Mouse (Mus musculus): ENCODE data around the gene Mrps16.

The Mrps16 gene

DNA sequence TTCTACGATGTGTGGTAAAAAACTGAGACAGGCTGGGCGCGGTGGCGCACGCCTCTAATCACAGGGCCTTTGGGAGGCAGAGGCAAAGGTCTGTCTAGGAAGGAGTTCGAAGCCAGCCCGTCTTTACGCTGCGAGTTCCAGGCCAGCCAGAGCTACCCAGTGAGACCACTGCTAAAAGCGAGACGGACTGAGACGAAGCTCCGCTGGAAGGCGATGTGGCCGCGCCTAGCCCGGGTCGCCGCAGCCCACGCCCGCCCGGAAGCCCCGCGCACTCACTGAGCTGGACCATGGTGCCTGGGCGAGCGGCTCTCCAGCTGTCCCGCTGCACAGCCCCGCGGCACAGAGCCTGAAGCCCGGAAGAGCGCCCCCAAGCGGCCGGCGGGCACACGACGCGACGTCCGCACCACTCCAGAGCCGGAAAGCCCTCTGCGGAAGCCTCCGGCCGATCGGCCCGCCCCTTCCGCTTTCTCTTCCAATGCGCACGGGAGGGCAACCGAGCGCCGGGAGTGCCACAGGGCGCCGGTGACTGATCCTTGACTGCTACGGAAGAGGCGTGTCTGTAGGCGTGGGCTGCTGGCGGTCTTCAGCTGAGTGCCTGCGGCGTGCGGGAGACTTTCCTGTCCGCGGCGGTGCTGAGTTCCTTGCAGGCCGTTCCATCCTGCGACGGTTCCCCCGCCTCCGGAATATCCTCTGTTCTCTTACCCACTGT is at the start of gene Mrps16:
TSS of gene Mrps16 (minus strand) at position 430 of the 709 bp plus-strand sequence.
- peak; percentile 93 for DNase-seq (ENCODE audit: low read depth, low spot score)

DNA sequence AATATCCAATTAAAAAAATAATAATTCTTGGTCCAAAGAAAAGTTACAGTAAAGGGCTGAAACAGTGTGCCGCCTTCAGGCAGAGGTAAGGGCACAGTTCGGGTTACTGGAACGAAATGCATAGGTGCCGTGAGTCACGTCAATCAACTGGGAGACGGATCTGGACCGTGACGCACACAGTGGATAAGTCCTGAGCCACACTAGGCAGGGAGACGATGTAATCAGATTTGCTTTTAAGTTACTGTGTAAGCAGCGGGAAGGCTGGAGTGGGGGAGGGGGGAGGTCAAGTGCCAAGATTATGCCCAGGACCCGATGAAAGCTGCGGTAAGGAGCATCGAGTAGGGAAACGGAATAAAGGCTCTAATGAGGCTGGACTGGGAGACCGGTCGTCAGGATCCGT is 48.8 kb upstream of the Mrps16 start:
- peak; percentile 72 for DNase-seq (ENCODE audit: low read depth, low spot score)

DNA sequence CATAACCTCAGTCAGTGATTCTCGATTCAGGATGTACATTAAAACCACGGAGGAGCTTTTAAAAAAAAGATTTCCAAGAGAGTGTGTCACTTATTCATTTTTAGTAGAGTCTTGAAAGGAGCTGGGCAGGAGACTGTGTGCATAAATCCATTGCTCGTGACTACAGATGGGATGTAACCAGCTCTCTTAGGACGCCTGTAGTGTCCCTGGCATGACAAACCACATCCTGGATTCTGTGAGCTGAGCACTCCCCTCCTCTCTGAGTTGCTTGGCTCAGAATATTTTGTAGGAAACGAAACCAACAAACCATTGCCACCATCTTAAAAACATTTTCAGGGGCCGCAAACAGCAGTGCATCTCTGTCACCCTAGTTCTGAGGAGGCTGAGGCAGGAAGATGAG is 43.5 kb upstream of the Mrps16 start:
- DNase-seq (ENCODE audit: low read depth, low spot score): no peak

DNA sequence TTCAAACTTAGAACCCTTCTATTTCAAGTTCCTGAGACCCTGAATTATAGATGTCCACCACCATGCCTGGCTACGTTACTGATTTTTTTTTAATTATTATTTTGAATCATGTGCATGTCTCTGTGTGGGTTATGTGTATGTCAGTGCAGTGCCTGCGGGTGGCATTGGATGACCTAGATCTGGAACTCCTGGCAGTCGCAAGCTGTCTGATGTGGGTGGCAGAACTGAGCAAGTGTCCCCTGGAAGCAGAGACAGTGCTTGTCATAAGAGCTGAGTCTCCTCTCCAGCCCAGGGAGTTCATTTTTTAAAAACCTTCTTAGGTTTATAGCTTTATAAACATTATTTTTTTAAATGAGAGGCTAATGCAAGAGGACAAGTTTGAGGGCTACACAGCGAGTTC is 39.0 kb upstream of the Mrps16 start:
- DNase-seq (ENCODE audit: low read depth, low spot score): no peak

DNA sequence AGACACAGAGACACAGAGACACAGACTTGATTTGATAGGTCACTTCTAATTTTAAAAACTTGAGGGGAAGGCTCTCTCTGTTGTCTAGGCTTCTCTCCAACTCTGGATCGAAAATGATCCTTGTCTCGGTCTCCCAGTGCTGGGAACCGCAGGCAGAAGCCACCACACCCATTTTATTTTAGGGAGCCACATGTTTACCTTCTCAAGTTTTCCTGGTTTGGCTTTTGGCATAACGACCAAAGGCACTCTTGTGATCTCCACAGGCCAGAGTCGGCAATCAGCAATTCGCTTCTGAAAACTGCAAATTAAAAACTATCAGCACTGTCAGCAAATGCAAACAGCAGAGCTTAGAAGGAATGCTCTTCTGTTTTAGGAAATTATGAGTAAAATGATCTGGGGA is 38.3 kb upstream of the Mrps16 start:
- no peak for DNase-seq (ENCODE audit: low read depth, low spot score)

DNA sequence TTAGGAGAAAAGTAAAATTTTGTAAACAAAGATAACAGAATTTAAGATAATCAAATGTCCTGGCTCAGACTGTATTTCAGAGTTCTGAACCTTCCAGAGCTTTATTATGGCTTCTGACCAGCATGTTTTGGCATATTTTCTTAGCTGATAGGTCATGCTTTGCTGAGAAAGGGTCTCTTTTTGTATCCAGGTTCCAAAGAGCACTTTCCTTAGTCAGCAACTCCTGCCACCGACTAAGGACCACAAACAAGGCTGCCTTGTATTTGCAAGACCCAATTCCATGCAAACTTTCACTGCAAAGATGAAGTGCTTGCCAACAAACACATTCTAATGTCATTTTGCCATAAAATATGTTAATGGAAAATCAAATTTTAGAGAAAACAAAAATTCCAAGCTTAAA is 36.4 kb upstream of the Mrps16 start:
- no peak for DNase-seq (ENCODE audit: low read depth, low spot score)

DNA sequence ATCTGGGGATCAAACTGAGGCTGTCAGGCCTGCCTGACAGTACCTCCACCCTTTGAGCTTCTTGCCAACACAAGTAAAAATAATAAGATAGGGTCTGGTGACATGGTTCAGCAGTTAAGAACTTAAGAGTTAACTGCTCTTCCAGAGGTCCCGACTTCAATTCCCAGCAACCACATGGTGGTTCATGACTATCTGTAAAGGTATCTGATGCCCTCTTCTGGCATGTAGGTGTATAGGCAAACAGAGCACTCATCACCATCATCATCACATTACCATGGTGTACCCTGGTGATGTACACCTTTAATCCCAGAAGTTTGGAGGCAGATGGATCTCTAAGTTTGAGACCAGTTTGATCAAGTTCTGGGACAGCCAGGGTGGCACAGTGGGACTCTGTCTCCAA is 35.2 kb upstream of the Mrps16 start:
- DNase-seq (ENCODE audit: low read depth, low spot score): no peak

DNA sequence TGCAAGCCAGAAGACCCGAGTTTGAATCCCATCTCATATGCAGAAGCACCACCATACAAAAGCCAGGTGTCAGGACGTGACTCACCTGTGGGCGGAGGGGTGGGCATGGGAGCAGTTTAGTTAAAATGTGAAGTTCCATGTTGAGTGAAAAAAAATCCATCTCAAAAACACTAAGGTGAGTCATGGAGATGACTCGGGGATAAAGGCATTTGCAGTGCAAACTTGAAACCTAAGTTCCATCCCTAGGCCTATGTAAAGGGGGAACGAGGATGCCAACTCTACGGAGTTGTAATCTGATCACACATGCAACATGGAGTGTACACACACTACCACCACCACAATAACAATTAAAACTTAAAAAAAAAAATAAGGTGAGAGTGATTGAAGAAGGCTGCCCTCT is 29.6 kb upstream of the Mrps16 start:
- no peak for DNase-seq (ENCODE audit: low read depth, low spot score)

DNA sequence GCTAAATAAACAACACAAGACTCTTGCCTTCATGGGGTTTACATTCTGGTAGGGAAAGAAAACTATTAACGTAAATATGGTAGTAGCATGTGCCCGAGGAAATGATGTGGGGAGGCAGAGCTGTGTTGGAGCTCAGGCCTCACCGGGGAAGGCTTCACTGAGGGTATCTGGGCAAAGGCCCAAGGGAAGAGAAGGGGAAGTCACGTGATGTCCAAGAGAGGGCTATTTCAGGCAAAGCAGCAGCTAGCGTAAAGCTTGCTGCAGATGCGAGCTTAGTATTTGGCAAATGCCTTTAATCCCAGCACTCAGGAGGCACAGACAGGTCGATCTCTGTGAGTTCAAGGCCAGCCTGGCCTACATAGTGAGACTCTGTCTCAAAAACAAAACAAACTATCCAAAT is 28.8 kb upstream of the Mrps16 start:
- no peak for DNase-seq (ENCODE audit: low read depth, low spot score)

DNA sequence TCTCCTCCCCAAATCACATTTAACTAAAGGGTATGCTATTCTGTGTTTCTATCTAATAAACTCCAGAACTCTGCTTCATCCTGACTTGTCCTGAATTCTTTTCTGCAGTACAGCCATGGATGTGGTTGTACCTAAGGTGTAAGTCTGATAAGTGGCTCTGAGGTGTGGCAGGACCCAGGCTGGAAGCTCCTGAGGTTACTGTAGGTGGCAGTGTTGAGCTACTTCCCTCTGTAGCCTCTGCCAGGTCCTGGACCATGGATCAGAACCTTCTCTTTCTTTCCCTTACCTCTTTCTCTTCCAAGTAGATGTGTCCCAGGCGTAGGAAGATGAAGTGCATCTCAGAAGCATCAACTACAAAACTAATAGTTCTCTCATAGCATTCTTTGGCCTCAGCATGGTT is 6.6 kb upstream of the Mrps16 start:
- peak; percentile 41 for DNase-seq (ENCODE audit: low read depth, low spot score)

DNA sequence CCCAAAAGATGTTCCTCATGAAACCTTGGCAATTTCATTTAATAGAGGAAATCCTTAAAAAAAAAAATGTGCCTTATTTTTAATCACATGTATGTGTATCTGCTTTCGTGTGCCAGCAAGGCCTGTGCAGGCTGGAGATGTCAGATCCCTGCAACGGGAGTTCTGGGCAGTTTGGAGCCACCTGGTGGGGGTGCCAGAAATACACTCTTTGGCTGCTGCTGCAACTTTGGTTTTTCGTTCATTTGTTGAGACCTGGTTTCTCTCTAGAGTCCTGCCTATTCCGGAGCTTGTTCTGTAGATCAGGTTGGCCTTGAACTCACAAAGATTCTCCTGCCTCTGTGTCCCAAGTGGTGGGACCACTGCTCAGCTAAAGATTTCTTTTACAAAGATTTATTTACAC is 5.4 kb upstream of the Mrps16 start:
- DNase-seq (ENCODE audit: low read depth, low spot score): no peak

DNA sequence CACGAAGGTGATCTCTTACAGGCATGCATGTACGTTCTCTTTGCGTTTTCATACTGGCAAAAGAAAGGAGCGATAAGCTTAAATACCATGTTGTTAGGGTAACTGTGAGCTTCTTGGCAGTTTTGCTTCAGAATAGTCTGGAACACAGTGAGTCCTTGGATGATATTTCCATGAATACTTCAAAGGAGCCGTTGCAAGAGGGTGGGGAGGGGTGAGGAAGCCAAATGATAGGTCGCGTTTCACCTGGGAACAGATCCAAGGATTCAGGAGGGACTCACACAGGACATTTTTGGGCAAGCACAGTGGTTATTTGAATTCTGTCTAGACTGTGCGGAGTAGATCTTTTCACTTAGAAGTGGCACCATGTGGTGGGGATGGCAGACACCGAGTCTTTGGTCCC is 3.8 kb upstream of the Mrps16 start:
- DNase-seq (ENCODE audit: low read depth, low spot score): no peak

DNA sequence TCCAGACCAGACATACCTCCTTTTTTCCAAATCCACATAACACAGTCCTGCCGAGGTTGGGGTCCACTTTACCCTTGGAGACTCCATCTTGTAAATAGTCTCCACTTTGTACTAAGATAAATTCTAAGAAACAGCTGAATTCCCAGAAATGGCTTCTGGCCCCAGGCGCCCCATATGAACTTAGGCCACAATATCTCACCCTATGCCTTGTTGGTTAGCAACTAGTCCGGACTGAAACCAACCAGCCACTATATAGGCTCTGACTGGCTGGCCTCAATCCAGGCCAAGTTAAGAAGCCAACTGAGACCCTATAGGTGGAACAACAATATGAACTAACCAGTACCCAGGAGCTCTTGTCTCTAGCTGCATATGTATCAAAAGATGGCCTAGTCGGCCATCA is 1.1 kb downstream of the Mrps16 start:
- DNase-seq (ENCODE audit: low read depth, low spot score): no peak

DNA sequence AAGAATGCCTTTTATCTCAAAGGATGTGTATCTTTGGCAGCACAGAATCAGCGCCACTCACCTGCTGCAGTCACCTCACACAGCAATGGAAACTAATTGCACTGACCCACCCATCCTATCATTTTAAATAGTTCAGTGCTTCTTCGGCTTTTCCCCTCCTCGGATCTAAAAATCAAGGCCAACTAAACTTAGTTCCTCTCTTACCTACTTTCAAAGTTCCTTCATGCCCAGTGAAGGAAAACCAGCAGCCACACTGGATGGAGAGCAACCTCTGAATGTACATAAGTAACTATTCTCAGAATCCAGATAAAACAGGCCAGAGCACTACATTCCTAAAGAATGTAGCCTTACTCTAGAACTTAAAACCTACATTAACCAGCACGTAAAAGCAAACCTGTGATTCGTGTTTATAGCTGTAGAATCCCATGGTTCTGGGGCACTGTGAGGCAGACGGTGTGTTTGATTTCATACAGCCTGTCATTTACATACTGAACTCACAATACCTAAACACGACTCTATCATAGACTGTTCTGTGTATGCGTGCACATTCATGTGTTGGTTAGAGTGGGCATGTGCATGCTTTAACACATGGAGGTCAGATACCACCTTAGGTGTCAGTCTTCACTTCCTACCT is 3.9 kb downstream of the Mrps16 start:
- DNase-seq (ENCODE audit: low read depth, low spot score): no peak

DNA sequence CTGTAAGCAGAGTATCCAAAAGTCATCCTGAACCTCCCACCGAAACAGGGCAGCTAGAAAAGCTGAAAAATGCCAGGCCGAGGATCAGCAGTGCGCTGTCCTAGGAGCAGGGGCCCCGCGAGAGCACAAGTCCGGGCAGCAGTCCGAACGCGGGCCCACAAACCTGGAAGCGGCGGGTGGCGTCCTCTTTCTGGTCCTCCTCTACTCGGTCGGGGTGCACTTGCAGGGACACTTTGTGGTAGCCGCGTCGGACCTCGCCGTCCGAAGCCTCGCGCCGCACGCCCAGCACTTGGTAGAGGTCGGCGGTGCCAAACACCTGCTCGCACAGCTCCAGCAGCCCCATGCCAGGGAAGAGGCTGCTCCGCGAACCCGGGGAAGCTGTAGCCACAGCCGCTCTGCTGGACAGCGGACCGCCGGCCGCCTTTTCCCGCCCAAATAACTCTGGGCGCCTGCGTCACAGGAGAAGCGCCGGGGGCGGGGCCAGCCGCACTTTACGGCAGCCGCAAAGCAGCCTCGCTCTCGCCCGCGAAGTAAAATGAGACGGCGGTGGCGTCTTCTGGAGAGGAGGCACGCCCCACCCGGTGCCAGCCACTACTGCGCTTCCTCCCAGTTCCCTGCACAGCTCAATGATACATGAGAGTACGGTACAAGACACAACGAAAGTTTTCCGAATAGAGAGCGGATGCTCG is 4.8 kb downstream of the Mrps16 start, which contains the start of gene Dnajc9:
TSS of gene Dnajc9 (minus strand) at position 470 of the 689 bp plus-strand sequence.
- peak; percentile 78 for DNase-seq (ENCODE audit: low read depth, low spot score)

DNA sequence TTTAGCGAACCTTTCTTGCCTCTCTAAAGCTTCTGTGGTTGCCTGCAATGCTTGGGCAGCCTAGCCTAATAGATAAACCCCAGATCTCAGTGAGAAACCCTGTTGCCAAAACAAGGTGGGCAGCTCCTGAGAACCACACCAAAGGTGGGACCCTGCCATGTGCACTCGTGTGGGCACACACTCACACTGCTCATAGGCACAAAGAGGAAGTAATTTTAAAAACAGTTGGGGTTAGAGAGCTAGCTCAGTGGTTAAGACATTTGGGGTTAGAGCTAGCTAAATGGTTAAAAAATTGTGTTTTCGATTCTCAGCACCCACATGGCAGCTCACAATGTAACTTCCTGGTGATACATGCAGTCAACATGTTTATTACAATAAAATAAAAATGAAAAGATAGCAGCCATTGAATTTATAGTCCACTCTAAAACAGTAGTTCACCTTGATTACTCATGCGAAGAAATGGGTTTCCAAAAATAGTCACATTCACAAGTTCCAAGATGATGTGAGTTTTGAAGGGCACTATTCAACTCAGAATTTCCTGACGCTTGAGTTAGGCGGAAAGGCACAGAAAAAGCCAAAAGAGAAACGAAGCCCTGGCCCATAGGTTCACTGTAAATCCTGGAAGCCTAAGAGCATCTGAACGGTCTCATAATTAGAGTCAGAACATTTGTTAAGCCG is 13.5 kb downstream of the Mrps16 start:
- no peak for DNase-seq (ENCODE audit: low read depth, low spot score)

DNA sequence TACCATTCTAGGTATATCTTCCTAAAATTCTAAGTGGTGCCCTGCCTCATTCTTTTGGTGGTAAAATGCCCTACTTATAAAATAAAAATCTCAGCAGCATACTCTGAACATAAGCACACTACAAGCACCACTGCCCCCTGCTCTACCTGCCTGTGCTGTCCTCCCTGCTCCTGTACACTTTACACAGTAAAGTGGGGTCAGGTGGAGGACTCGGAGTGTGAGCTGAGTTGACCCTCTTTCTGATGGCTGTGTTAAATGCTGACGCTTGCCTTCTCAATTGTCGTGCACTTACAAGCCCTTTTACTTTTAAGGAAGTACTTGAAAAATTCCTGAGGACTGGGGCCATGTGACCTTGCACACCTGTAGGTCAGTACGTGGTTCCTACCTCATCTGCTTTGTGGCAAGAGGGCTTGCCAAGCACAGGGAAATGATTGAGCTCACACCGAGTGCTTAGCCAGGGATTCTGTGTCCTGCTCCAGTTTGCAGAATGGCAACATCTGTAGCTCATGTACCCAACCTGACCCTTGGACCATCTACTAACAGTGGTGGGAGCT is 14.3 kb downstream of the Mrps16 start:
- DNase-seq (ENCODE audit: low read depth, low spot score): no peak

DNA sequence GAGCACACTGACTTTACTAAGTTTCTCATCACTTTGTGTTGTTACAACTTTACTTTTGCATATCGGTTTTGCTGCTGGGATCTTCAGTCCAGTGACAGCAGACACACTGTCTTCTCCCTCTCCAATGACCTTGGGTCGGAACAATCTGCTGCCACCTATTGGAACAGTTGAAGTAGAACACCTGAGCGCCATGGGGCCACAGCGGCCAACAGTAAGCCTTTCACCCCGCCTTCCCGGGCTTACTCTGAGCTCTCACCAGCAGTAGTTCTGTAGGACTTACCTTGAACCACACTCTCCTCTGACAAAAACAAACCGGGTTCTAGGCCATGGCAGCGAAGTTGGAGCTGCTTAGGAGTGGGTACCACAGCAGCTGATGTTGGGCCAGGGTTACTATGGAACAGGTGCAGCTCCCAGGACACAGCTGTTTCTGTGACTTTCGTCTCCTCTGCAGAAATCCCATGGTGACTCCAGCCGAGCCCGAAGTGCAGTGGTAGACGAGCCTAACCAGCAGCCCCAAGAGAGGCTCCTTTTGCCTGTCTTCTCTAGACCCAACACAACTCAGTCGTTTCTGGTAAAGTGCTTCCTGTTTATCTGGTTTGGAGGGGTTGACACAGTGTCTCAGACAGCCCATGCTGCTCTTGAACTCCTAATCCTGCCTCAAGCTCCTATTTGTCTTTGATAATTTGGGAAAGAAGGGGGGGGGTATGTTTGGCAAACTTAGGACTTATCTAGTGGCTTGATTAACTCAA is 14.9 kb downstream of the Mrps16 start:
- peak; percentile 49 for DNase-seq (ENCODE audit: low read depth, low spot score)

DNA sequence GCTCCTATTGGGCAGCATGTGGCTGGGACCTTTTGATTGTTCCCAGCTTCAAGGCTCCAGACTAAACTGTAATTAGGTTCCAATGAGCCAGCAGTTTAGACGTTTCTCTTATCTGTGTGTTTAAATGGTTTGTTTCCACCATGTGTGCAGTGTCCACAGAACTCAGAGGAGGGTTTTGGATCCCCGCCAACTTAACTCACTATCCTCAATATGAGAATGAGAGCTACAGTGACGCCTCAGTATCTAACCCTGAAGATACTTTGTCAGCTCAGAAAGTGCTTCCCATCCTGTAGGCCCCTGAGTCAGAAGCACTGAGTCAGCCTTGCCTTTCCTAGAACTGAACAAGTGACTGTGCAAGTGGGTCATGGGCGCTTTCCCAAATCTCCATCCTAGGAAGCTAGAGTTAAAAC is 16.3 kb downstream of the Mrps16 start:
- no peak for DNase-seq (ENCODE audit: low read depth, low spot score)

DNA sequence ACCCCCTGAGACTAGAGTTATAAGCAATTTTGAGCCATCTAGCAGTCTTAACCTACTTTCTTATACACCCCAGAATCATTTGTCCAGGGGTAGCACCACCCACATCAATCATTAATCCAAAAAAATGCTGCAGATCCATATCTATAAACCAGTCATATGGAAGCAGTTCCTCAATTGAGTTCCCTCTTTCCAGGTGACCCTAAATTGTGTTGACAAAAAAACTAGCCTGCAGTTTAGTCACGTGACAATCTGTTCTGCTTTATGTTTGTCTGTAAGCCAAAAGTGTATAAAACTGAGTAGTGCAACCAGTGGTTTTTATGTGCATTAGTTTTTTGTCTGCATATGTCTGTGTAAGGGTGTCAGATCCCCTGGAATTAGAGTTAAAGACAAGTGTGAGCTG is 21.6 kb downstream of the Mrps16 start:
- DNase-seq (ENCODE audit: low read depth, low spot score): no peak

DNA sequence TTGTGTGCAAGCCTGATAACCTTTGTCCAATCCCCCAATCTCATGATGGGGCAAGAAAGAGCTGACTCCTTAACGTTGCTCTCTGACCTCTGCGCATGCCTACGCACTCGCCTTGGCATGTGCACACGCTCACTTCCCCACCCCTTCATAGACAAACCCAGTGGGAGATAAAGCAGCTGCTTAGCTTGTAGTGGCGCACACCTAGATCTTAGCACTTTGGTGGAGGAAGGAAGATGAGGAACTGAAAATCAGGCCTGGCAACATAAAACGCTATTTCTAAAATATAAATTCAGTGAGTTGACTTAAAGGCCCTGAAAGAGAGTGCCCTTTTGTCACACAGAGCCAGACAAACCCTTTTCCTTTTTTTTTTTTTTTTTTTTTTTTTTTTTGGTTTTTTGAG is 22.6 kb downstream of the Mrps16 start:
- no peak for DNase-seq (ENCODE audit: low read depth, low spot score)

All from retina, postnatal 7 days (tissue).